Mouse (Mus musculus): Measurements from ENCODE around the gene Stk10. TPM values are rescaled to one million over a fixed set of nuclear protein-coding genes. Genes with fewer than 3 reads are reported as not detected.

The Stk10 gene
- polyA plus RNA-seq, 2 experiments from 2014 or later: 84.0 to 217 TPM

DNA sequence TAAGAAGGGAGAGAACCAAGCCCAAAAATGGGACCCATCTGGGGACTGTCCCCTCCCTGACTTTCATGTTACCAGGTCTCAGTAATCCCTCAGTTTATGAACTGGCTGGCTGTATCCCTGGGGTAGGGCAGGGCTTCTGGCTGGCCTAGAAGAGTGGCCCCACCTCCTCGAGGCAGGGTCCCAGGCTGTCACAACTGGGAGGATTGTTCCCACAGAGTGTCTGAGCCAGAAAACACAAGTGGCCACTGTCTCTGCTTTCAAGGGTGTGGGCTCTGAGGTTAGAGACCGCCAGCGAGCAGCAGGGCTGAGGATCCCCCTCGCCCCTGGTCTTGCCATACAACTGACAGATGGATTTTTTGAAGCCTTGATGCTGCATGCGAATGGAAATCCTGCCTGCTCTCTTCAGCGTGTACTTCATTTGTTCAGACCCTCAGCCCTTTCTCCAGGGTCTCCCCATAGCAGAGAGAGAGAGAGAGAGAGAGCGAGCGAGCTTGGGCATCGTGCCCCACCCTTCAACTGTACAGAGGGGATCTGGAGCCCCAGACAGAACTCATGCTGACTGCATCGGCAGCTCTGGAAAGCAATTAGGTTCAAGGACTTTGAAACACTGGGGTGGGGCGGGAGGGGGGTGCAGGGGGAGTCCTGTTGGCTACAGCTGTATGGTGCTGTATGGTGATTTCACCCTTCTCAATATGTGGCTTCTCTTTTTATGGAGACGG lies 18.6 kb downstream of the Stk10 start:
- ATAC-seq: no peak

DNA sequence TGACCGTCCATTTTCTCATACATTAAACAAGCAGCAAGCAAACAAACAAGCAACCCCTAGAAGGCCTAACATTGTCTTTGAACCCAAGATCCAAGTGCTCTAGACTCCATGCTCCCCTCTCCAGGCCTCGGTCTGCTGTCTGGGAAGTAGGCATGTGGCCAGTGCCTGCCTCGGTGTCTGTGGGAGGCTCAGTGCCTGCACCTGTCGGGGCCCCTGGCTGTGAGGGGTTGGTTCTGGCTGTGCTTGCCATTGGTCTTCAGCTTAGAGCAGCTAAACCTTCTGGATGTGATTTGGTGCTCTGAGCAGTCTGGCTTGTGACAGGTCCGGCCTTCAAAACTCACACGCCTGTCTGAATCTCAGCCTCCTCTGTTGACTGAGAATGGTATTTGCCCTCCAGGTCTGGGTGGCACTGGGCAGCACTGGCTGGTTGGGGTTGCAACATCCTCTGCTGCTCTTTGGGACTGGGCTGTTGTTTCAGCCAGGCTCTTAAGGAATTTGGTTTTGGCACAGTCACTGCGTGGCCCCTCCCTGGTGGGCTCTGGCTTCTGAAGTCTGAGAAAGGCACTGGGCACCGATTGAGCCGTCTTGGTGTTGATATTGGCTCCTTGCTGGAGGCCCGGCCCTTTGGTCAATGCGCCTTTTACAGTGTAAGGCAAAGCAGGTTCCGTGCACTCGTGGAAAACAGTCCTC lies 19.4 kb downstream of the Stk10 start:
- ATAC-seq: no peak

DNA sequence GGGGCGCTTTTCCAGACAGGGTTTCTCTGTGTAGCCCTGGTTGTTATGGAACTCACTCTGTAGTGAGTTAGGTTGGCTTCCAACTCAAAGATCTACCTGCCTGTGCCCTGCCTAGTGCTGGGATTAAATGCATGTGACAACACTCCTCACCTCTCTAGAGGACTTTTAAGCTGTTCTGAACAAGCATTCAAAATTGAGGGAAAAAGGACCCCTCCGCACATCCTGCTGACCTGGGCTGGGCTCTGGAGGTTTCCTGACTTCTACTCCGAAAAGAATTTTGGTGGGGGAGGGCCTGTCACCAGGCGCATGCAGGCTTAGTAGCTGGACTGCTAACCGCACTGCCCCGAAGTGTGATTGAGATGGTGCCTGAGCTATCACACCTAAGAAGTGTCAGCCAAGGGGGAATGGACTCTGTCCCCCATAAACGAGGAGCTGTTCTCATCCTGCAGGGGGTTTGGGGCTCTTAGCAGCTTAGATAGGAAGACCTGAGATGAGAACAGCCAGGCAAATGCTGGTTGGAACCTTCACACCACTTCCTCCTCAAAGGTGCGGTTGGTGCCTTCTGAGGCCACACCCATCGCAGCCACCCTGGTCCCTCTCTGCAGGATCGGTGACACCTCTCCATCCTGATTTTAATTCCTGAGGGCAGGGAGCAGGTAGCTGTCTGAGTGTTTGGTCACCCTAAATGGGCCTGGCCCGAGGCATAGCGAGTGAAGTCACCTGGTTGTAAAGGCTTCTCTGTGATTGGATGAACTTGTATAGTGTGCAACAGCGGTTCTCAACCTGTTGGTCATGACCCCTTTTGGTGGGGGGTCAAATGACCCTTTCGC lies 20.4 kb downstream of the Stk10 start:
- ATAC-seq: peak; percentile 77

DNA sequence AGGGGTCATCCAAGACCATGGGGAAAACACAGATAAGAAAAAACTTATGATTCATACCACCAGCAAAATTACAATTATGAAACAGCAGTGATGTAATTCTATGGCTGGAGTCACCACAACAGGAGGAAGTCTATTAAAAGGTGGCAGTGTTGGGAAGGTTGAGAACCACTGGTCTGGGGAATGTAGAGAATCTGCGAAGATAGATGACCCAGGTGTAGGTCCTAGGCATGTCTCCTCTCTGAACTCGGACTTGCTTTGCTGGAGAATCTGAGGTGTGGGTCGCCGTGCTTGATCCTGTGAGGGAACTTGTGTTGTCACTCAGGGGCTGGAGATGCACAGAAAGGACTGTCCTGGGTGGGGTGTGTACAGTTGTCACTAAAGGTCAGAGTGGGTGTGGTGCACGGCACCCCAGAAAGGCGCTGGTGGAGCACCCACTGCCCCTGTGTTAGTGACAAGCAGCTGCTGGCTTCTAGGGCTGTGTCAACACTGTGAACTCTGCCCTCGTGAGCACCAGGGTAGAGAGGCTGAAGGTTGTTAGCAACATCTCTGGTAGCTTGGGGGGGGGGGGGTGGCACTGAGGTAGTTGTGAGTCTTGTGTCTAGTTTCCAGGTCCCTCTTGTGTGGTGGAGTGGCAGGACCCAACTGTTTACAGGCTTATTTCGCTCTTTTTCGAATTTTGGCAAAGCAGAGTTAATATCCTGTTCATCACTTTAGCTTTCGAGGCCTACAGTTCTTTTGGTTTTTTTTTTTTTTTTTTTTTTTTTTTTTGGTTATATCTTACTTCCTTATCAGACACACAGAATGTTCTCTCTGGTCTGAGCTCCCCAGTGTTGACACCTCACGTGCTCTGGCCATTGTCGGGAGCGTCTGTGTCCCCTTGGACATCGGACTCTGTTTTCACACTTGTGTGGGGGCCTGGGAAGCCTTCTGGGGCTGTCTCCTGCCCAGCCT lies 21.3 kb downstream of the Stk10 start:
- peak; percentile 36 for ATAC-seq

DNA sequence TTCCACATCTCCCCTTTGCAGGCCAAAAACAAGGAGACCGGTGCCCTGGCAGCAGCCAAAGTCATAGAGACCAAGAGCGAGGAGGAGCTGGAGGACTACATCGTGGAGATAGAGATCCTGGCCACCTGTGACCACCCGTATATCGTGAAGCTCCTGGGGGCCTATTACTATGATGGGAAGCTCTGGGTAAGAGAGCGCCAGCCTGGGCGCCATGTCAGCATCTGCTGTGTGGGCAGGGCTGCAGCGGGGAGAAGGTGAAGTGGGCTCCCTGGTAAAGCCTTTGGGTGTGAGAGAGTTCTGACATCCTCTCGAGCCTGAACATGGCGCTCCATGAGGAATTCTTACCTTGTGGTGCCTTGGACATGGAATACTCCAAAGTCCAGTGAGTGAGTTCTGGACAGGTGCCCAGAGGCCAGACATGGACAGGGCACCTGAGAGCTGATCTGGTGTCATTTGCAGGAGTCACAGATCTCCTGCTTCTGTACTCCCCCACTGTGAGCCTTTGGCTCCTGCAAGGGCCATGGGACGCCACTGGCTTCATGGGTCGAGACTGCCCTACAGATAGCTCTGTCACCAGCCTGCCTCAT lies 22.1 kb downstream of the Stk10 start:
- ATAC-seq: no peak

DNA sequence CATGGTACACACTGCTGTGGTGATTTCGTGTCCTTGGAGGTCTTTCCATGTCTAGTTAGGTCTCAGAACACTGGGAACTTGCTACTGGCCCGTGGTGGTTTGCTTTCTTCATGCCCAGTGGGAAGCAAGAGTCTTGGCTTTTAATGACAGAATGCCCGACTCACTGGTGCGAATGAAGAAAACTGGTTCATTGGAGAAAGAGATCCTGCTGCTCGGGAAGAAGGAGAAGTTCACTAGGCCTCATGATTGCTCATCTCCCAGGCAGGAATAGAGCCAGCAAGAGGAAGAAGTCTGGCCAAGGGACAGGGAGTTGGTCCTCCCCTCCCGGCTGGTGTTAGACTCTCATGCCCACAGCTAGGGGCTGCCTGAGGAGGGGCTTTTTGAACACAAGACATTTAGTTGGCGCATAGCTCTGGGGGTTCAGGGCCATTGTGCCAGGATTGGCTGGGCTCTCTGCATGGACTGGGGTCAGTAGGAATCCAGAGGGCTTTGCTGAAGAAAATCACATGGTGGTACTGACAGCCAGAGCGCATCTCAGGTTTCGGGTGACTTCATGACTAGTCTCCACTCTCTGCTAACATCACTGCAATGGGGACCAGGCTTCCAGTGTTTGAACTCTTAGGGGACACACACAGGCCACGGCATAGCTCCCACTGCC lies 23.4 kb downstream of the Stk10 start:
- ATAC-seq: no peak

DNA sequence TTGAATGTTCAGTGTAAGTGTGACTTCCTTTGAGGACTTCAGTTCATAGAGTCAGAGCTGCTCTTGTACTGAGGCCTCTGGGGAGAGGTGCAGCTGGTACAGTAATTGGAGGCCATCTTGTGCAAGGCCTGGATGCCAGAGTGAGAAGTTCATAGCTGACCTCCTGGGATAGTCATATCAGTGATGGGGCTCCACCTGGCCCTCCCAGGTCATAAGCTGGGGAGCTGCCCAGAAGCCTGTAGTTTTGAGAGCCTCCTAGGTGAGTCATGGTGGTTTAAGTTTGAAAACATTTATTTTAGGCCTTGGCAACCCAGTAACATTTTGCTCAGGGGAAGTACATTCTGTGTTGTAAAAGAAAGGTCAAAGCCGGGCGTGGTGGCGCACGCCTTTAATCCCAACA lies 24.9 kb downstream of the Stk10 start:
- ATAC-seq: peak; percentile 26

DNA sequence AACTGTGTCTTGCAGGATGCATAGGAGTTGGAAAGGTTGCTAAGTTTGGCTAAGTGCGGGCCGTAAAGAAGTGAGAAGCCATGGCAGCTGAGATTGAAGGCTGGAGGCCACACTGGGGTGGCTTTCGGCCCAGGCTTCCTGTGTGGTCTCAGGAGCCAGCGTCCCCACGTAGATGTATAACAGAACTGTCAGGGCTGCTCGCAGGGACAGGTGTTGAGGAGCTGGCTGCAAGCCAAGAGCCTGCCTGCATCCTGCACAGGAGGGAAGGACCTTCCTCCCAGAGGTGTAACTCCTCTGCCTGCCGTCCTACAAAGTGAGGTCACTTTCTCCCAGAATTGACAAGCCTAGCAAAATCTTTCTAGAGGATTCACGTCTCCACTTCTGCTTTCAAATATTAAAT lies 25.6 kb downstream of the Stk10 start:
- peak; percentile 8 for ATAC-seq

DNA sequence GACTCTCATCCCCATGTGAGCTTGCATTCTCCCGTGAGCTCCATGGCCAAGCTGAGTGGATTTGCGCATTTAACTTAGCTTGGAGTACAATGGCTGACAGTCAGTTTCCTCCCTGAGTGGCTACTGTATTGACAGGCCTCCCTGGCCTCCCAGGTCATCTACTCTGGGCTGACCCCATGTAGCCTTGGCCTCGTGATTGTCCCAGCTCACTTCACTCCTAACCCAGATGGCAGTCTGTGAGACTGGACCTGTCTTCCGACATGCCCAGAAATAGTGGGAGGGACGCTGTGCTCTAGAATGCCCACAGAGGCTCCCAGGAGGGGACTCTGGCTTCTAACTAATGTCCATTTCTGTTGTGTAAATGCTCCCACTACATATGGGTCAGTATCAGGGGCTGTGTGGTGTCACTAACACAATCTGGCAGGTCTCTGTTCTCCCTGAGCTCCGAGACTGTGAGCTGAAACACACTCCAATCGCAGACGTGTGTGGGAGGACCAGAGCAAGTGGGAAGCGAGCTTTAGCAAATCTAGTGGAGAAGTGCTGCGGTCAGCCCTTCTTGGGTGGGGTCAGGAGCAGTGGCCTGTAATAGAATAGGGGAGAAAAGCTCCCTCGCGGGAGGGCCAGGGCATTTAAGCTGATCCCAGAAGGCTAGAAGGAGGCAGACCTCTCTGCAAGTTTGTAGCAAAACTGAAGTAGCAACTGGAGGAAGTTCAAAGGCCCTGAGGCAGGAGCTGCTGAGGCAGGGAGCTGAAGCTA lies 27.1 kb downstream of the Stk10 start:
- ATAC-seq: no peak

DNA sequence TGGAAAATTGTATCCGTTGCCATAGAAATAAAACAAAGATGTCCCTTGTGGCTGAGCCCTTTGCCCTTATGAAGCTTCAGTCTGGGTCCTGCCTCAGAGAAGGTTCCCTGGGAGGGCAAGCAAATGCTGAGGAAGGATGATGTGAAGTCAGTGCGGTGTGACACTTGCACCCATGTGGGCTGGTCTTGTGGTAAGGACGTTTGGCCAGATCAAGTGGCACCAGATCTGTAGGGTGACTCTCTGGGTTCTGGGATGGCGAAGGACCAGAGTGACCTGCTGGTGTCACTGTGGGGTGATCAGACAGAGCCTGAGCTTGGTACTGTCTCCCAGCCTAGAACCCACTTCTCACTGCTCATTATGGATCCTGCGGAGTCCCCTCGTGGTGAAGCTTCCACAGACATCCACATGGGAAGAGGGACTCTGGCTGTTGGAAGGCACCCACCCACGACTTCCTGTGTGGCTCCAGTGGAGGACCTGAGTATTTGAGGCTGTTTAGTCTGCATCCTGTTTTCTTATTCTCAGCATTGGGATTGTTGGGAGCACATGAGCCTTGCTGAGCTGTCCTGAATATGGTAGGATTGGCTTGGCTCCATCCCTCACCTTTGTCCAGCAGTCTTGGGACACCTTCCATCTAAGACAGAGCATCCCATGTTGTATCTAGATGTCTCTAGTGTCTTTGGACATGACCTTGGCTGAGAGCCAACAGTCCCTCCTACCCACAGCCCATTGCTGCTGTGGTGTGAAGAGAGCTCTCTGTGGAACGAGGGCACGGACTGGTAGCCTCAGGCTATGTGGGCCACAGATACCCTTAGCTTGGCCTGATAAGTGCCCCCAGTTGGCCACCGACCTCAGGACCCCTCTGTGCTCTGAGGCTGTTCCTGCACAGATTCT lies 28.6 kb downstream of the Stk10 start:
- ATAC-seq: peak; percentile 27

DNA sequence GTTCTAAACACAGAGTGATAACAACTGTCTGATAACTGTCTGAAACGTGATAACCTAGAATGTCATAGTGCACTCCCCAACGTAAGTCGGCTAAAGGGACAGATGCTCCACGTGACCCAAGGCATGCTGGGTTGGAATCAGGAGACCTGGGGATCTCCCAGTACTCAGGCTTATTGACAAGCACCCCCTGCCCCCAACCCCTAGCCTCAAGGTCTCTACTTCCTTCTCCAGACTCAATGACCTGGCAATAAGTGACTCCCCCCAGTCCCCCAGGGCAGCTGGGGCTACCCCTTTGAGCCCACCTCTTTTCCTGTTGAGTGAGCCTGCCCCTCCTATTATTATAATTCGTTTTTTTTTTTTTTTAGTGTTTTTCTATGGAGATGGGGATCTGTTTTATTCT lies 29.6 kb downstream of the Stk10 start:
- ATAC-seq: no peak

DNA sequence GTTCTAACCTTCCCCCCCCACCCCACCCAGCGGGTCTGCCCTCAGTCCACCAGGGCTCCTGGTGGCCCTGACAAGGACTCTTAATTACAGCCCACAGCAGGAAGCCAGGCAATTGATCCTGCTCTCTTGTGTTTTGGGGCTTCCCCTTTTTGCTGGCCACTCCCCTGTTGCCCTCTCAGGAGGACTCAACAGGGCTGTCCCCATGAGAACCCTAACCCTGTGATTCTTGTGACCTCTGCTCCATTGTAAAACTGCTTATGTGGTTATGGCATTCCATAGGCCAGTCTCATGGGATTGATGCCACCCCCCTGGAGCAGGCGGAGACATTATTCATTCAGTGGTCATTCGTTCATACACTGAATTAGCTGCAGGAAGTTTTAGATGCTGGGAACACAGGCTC lies 30.6 kb downstream of the Stk10 start:
- peak; percentile 19 for ATAC-seq

DNA sequence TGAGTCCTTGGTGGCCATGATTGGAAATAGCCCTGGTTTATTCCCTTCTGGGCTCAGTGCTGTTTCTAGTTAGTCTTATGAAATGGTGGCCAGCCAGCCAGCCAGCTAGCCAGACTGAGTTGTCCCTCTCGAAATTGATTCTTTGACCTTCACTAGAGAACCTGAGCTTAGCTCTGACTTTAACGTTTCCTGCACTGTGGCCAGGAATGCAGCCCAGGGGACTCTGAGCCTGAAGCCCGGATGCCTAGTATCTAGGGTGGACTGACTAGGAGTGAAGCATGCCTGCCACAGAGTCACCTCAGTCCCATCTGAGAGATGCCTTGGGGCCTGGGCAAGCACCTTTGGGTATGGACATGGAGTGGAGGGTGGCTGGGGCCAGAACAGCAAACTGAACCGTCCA lies 31.5 kb downstream of the Stk10 start:
- no peak for ATAC-seq

DNA sequence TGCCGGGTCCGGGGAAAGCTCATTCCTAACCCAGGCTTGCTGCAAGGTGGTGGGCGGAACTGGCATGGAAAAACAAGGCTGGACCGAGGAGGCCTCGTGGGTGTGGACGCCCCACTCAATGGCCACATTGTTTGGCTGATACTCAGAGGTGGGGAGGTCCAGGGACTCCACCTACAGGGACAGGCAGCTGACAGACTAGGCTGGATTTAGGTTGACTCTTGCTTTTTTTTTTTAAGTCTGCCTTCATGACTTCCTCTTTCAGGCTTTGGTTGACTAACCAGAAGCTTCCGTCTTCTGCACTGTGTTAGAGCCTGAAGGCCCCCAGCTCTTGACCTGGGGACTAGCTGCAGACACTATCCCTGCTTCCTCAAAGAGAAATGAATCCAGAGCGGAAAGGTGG lies 32.0 kb downstream of the Stk10 start:
- peak; percentile 58 for ATAC-seq

DNA sequence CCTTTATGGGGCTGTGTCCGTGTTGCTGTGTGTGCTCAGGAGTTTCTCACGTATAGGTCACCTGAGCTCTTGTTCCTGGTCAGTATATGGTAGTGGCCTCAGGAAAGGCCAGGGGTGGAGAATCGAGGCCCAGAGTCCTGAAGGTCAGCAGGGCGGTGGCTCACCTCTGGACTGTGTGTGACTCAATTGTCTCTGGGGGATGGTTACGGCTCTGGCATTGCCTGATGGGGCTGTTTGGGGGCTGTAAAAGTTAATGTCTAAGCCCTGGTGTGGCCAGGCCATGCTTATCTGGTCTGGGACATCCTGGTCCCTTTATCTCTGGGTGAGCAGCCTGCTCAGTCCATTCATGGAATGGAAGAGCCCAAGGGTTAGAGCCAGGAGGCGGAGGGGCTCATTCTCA lies 33.1 kb downstream of the Stk10 start:
- no peak for ATAC-seq

DNA sequence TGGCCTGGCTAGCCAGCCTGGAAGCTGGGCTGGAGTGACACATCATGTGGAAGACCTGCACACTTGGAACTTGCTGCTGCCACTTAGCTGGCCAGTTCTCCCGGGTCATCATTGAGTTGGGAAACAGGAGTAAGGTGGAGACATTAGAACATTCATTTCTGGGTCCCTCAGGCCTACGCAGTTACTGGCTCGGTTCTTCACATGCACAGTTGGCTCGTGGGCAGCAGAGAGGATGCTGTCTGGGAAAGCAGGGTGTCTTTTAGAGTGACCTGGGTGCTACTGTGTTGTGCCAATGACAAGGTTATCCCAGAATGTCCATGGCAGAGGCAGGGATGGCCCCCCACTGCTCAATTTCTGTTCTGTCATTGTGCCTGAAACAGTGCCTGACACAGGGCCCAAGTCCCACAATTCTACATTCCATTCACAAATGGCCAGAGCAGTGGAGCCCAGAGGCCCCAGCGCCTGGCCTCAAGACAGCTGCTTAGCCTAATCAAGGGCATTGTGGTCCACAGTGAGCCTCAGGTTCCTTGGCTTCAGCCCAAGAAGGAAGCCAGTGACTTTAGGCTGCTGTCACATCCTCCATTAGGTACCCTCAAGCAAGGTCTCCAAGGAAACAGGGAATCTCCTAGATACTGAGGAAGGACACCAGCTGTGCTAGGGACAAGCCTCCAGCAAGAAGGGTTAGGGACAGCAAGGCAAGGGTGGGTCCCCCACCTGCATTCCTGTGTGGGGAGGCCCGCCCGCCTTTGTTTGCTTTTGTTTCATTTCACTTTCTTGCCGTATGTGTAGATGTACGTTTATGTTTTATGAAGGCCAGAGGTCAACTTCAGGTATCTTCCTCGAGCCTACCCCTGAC lies 34.1 kb downstream of the Stk10 start:
- no peak for ATAC-seq

DNA sequence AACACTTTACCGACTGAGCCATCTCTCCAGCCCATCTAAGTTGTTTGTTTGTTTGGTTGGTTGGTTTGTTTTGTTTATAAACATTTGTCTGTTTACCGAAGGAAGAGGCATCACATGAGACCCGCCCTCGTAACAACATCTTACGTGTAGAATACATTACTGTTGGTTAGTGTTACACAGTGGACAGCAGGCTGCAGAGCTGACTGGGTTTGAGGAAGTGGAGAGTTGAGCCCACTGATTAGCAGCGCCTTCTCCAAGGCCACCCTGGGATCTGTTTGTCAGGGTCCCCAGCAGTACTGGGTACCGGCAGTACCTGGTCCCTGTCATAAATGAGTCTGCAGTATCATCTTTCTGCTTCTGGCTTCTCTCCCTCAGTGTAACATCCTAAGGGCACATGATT lies 35.0 kb downstream of the Stk10 start:
- ATAC-seq: no peak

DNA sequence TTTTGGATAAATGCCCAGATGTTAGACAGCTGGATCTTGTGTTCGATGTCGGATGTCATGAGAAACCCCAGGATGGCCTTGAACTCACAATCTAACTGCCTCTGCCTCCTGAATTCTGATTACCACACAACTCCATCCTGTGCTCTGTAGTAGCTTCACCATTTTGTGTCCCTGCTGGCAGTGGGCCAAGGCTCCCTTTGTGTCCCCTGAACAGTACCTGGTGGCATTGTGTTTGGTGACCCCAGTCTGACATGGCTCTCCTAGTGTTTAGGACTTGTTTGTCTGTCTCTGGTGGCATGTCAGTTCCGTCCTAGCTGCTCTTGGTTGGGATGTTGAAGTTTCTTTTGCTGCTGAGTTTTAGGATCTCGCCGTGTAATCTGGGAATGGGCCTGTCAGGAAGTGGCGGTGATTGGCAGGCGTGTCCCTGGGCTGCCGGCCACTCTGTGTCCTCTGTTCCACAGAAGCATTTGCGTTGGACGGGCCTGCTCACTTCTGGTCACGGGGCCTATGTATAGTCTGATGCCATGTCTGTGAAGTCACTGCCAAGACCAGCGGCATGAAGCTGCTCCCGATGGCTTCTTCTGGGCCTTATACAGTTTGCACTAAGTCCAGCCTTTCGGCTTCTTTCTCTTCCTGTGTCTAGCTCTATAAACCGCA lies 35.7 kb downstream of the Stk10 start:
- no peak for ATAC-seq

Data from CD4-positive, CD25-positive, alpha-beta regulatory T cell, adult 4 months (primary cell).